Mouse (Mus musculus) right cerebral cortex, postnatal 14 days (tissue): ENCODE measurements around the gene Drc7.

ENCODE experiments used
- DNase-seq: peaks from one replicate; pipeline ENCODE4 v3.0.0; 2022

The Drc7 gene

DNA sequence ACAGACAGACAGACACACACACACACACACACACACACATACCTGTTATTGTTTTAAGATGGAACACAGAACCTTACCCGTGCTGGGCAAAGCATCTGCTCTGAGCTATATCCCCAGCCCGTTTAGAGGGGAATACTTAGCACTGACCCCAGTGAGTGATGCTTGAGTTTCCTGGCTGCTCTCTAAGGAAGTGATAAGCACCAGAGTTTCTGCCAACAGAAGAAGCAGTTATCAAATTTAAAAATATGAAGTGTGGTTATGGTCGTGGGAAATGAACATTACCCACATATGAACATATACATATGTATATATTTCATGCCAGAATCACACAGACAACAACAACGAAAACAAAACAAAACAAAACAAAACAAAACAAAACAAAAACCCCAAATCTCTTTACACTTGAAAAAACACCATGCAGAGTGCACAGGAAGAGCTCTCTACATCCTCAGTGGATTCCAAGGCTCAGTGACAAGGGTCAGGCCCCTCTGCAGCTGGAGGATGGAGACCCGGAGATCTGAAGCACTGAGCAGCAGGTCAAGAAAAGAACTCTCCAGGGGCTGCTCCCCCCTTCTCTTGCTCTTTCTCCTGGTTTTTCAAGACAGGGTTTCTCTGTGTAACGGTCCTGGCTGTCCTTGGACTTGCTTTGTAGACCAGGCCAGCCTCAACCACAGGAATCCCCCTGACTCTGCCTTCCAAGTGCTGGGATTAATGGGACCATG lies 5.1 kb downstream of the Drc7 start:
- no peak for DNase-seq

DNA sequence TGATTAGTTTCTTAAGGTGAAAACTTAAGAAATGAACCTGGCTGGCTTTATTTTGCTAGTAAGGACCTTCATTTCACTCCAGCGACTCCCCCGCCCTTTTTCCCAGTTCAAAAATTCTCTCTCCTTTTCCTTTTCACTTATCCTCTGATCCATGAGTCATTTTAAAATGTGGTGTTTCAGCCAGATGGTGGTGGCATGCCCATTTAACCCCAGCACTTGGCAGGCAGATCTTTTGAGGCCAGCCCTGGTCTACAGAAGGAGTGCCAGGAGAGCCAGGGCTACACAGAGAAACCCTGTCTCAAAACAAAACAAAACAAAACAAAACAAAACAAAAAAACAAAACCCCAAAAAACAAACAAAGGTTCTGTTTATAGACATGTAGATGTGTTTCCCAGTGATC lies 9.6 kb downstream of the Drc7 start:
- DNase-seq: no peak

DNA sequence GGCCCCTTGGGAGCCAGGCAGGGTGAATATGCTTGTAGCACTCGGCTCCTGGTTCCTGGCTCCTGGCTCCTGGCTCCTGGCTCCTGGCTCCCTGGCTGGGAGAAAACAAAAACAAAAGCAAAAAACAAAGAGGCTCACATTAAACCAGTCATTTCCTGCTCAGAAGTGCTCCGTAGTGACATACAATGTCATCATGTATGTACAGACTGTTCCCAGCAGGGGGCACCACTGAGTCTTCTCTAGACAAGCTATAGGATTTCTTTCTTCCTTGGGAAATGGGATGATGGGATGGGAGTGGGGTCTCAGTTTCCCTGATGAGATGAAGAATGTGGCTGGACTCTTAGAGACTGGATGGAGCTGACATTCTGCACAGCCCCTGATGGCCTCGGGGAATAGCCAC lies 12.7 kb downstream of the Drc7 start:
- DNase-seq: peak; percentile 74

DNA sequence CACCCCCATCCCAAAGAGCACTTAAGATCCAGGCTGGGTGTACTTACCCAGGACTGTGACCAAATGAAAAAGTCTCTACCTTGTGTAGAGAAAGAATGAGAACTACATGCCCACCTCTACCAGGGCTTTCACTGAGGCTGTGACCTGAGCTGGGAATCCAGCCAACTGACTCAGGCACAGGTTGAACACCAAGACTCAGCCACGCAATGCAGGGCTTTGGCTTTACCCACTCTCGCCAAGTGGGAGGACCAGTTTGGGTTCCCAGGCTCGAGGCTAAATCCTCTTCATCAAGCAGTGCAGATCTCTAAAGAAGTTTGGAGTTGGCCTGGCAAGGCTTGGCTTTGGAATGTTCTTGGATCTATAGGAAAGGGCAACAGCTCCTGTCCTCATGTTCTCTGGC lies 20.6 kb downstream of the Drc7 start:
- DNase-seq: no peak

DNA sequence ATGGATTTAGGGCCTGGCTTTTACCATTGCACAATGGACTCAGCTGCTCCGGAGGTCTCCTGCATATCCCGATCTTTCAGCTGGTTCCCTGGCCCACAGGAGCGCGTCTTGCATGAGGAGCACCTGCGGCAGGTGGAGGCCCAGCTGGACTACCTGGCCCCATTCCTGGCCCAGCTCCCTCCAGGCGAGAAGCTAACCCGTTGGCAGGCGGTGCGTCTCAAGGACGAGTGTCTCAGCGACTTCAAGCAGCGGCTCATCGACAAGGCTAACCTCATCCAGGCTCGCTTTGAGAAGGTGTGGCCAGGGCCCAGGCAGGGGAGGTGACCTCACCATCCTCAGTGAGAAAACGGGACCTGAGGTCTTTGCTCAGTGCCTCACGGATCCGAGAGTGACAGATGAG lies 21.2 kb downstream of the Drc7 start:
- DNase-seq: no peak

DNA sequence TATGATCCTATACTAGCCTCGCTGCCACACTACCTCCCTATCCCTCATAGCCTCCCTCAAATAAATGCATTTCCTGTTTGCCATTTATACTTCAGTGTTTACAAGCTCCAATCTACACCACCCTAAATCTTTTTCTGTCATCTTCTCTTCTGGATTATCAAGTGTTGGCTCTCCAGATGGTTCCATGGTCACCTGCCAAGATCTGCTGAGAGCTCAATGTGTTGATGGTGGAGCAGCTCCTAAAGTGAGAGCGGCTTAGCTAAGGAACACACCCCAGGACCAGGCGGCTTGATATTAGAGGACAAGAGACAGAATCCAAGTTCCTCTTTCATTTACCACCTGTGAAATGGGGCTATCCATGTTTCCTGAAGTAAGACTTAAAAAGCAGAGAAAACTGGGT lies 23.2 kb downstream of the Drc7 start:
- DNase-seq: no peak

DNA sequence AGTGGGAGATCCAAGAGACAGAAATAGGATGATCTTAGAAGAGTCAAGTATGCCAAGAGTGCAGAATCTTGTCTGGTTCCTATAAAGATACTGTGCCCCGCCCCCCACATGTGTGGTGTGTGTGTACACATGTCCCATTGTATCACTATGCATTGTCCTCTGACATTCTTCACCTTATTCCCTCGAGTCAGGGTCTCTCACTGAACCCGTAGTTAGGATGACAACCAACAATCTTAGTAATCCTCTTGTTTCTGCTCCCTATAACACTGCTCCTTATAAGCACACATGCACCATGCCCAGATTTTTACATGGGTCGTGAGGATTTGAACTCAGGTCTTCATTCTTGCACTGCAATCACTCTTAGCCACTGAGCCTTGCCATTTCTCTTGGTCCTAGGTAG lies 24.4 kb downstream of the Drc7 start:
- DNase-seq: no peak

DNA sequence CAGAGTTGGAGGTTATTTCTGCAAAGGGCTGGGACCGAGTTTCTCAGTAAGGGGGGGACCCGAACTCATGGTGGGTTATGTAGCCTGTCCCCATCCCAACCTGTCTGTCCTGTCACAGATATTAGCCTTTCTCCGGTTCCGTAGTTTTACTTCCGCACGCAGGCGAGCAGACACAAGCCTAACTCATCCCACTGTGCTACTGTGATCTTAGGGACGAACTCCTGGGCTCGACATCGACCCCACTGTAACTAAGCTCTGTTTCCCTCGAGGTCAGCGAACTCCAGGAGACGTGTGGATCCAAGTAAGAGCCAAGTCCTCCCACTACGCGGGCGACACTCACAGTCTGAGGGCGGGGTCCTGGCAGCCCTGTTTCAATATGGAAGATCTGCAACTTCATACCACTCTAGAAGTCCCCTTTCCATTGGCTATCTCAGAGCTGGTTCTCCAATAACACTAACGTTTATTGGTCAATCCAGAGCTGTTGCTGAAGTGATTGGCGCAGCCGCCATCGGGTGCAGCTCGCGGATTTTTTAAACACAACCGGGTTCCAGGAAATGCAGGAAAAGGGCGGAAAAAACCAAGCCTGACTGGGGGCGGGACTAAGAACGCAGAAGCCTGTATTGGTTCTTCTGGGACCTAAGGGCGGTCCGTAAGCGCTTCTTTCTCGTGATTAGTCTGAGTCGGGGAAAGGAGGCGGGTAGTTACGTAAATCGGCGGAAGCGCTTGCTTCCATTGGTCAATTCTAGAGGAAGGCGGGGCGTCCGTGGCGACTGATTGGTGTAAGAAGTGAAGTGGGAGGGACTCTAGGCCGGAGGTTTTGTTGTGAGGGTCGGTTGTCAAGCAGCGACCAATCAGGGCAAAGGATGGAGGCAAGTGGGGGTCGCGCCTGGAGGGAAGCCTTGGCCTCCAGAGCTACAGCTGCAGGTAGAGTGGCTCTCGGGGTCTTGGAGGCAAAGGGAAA lies 25.8 kb downstream of the Drc7 start, which contains the start of gene Katnb1:
Gene Katnb1 (plus strand): TSS at position 806 of the 961 bp plus-strand sequence.
- peak; percentile 96 for DNase-seq

DNA sequence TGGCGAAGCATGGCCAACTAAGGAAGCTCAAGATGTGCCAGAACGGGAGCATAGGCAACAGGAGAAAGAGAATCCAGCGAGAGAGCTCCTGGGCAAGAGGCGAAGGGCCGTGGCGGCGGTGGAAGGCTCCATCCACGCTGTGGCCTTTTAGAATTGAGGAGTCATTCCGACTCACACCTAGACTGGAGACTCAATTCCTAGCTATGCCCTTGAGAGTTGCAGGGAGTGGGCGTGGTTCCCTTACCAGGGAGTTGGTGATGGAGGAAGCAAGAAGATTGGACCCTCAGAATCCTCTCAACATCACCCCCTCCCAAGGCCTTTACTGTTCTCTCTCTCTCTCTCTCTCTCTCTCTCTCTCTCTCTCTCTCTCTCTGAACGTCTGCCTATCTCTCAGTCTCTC lies 26.7 kb downstream of the Drc7 start:
- no peak for DNase-seq

DNA sequence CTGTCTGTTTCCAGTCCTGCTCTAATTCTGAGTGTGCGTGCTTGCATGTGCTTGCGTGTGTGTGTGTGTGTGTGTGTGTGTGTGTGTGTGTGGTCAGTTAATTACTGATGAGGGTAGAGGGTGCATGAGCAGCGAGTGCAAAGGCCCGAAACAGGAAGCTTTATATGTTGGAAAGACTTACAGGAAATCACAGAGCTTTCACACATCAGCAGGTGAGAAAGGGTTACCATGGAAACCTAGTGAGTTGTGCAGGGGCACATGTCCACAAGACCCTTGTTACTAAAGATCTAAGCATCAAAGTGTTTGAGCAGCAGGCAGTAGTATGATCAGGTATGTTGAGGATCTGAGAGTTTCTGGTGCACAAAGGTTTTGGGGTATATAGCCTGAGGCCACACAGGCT lies 29.4 kb downstream of the Drc7 start:
- DNase-seq: no peak

DNA sequence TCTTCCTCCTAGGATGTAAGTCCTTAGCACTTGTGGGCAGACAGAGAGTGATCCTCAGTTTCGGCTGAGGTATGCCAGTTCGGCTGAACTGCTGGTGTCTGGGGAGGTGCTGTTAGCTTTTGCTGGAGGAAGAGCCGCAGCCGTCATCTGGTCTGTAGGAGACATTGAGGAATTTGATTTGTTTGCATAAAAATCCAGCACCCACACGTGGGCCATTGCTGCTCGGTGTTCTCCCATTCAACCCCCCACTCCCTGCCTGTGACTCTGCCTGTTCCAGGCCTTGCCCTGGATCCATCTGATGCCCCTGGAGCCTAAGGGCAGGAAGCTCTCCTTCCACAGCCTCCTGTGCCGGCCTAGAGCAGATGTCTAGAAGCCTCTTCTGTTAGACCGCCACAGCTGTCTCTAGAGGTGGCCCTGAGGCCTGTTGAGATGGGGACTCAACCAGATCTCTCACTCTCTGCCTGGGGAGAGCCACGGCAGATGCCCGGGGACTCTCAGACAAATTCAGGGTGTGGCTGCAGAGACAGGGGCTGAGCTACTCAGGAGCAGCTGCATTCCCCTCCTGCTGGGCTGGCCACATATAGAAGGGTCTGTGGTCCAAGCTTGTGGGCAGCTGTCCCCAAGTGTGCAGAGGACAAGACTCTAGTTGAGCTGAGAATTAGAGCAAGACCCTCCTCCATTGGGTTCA lies 30.0 kb downstream of the Drc7 start:
- no peak for DNase-seq

DNA sequence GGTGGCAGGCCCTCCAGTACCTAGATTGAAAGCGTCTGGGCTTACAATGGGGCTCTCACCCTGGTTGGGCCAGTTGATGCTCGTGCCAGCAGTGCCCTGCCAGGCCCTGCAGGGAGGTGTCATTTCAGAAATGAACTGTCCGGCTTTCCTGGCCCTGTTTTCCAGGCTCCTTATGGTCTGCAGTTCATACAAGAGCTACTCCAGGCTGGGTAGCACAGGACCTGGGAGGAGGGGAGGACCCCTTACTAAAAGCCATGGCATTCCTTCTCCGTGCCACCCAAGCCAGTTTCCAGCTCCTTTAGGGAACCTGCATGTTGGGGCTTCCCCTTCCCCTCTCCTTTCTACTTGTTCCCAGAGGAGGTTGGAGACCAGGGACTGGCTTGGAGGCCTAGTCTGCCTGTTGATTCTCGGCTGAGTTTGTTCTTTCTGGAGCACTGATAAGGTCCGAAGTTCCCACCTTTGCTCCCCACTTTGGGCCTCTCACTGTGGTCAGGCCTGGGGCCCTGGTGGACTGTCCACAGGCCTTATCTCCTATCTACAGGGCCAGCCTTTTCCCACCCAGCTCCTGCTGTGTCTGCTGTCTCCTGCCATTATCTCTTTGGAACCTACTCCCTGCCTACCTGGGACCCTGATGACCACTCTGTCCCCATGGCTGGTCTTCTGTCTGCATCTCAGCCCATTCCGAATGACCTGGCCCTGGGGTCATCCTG lies 30.7 kb downstream of the Drc7 start:
- no peak for DNase-seq

DNA sequence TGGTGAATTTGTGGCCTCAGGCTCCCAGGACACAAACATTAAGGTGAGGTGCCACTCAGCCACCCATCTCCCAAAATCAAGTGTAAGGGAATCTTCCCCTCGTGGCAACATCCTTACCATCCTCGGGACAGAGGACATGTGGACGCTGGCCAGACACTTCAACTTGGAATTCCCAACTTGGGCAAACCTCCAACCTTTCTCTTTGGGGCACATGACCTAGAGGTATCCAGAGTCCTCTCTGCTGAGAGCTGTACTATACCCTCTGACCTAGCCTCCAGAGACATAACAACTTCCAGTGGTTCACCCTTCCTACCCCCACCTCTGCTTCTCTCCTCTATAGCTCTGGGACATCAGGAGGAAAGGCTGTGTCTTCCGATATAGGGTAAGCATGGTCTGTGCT lies 38.7 kb downstream of the Drc7 start:
- no peak for DNase-seq

DNA sequence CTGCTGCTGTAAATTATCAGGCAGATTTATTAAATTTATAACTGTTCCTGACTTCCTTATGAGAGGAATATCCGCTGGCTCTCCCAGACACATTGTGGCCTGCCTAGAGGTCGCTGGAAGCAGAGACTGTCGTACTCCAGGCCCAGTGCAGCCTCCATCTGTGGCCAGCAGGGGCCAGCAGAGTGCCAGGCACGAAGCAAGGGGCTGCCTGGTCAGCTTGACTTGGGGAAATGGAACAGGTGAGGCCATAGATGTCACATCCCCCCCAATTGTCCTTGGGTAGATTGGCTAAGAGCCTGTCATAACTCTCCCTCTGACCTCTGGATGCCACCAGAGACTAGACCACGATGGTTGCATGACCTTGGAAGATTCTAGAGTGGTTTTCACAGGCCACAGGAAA lies 44.1 kb downstream of the Drc7 start:
- peak; percentile 73 for DNase-seq

DNA sequence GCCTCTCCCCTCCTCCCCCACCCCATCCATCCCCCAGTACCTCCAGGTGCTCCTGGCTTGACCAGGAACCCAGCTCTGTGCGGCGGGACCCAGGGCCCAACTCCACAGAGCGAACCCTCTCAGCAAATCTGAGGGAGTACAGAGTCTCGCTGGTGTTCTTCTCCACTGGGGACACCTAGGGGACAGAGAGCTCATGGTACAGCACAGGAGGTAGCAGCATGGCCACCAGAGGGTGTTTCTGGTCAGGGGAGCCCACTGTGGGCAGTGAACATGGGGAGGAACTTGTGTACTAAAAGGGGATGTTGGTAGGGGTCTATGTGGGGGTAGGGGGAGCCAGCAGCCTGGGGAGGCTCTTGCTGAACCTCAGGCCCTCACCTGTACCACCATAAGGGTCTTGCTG lies 47.1 kb downstream of the Drc7 start:
- DNase-seq: no peak

DNA sequence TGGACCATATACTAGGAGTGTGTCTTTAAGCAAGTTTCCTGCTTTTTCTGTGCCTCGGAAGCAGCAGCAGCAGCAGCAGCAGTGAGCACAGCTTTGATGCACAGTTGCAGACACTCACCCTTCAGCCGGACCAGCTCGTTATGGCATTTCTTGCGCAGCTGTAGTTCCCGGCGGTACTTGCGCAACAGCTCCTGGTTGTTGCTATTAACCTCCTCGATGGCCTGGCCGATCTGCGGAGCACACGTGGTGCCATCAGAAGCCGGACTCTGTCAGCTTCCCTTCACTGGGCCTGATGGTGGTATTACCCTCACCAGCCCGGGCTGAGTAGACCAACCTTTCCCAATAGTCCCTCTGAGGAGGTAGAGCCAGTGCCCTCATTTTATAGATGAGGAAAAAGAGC lies 52.4 kb downstream of the Drc7 start:
- no peak for DNase-seq

DNA sequence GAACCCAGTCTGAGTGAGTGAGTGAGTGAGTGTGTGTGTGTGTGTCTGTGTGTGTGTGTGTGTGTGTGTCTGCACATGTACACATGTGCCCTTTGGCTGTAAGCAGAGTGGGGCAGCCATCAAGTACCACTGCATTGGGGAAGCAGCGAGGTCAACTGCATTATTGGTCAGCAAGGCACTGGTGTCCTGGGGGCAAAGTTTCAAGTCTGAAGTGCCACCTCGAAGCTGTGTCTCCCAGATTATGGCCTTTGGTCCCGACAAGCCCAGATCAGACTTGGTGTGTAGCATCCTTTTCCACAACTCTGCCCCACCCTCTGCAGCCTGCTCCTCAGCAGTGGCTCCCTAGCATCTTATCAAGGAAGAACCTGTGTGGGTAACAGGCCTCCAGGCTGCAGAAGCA lies 57.7 kb downstream of the Drc7 start:
- no peak for DNase-seq

DNA sequence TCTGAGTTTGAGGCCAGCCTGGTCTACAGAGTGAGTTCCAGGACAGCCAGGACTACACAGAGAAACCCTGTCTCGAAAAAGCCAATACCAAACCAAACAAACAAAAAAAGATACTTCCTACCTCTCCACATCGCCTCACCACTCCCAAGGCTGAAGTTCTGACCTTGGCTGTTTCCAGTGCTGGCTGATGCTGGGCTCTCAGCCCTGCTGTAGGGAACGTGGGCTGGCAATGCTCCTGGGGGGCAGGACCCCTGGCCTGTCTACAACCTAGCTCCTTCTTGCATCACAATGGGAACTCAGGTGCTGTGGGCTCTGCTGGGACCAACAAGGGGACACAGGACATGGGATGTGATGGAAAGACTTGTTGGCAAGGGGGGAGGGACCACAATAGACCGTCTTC lies 58.2 kb downstream of the Drc7 start:
- DNase-seq: no peak

DNA sequence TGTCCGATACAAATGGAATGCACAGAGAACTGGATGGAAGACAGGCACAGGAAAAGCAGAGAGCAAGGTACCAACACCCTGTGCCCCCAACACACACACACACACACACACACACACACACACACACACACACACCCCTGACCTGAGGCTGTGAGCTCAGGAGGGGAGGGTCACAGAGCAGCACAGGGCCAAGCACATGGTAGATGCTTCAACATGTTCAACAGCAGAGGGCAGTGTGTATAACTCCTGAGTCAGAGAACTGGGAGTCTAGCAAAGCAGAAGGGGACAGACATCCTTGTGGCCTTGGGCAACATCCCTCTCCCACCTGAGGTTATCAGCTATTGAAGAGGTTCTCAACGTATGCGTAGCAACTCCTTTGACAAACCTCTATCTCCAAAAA lies 58.8 kb downstream of the Drc7 start:
- DNase-seq: no peak

DNA sequence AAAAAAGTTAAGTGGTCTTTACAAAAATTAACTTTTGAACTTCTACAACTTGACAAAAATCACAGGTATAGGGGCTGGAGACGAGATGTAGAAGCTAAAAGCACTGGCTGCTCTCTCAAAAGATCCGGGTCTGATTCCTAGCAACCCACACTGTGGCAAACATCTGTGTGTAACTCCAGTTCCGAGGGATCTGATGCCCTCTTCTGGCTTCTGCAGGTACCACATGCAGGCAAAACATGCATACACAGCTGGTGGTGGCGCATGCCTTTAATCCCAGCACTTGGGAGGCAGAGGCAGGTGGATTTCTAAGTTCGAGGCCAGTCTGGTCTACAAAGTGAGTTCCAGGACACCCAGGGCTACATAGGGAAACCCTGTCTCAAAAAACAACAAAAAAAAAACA lies 68.6 kb downstream of the Drc7 start:
- DNase-seq: no peak

DNA sequence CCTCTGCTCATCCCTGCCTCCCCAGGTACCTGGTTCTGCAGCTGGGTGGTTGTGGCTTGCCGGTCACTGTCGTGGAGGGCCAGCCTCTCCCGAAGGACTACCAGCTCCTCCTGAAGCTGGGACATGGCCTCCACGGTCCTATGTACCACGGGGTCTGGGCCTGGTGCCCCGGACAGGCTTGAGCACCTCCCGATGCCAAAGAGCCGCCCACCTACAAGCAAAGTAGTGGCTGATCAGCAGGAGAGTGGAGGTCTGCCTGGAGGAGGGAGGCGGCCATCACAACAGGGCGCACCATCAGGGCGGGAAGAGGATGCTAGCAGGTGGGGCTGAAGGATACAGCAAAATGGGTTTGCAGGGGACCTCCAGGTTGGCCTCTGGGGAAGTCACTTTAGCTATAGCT lies 71.6 kb downstream of the Drc7 start:
- DNase-seq: no peak

DNA sequence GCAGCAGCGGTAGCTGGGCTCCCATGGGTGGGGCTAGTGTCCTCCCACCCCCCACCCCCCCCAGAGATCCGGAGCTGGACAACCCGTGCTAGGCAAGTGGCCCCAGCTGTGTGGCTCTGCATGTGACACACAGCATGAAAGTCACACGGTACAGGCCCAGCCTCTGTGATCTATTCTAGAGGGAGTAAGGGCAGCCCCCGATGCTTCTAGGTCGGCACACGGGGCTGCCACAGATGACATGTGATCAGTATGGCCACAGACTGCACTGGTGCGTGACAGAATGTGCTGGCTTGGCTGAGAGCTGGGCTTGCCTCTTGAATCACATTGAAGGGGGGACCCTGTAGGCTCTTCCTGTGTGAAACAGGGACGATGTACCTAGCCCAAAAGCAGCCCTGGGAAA lies 72.8 kb downstream of the Drc7 start:
- no peak for DNase-seq
